24 mouse cellular contexts compared by ENCODE assay signal in genomic region chr14:76911271-76911670, GRCm38 (mm10).
DNase-seq lines count a peak whose midpoint lies in the region; ATAC-seq and TF ChIP-seq lines count a peak whose summit lies in the region.
"Had no signal": no experiment of that assay in that cellular context is flagged by ENCODE, and none has a peak within 500 bp of the region (broad histone marks: within the 10 kb centered on the region; RNA-seq: fewer than 3 reads in every experiment).

No protein-coding gene starts in this region.

- H3K9ac ChIP-seq in heart, embryonic 13.5 days, result no peak overlapping the region
- H3K9ac ChIP-seq in kidney, embryonic 15.5 days, result no peak overlapping the region
- H3K9ac ChIP-seq in kidney, postnatal 0 days (ENCODE audit: low read depth, low read length), result no peak overlapping the region
- H3K9ac ChIP-seq: embryonic facial prominence, embryonic 13.5 days; embryonic facial prominence, embryonic 15.5 days; forebrain, embryonic 12.5 days had no signal

- H3K4me2 ChIP-seq in heart, embryonic 13.5 days, result no peak overlapping the region
- H3K4me2 ChIP-seq in kidney, embryonic 15.5 days, result no peak overlapping the region
- no peak overlapping the region for H3K4me2 ChIP-seq in kidney, postnatal 0 days (ENCODE audit: low read length)
- H3K4me2 ChIP-seq: embryonic facial prominence, embryonic 13.5 days; embryonic facial prominence, embryonic 15.5 days; forebrain, embryonic 12.5 days had no signal

- no peak for ATAC-seq in heart, embryonic 13.5 days (ENCODE audit: extremely low read depth, insufficient number of reproducible peaks, low FRiP score, low TSS enrichment)
- ATAC-seq in kidney, embryonic 15.5 days (replicated peaks; ENCODE audit: low FRiP score), result no peak
- ATAC-seq in kidney, postnatal 0 days (replicated peaks; ENCODE audit: low FRiP score, low read depth), result no peak
- ATAC-seq: forebrain, embryonic 14.5 days had no signal

- TF ChIP-seq CTCF in kidney, postnatal 0 days (IDR thresholded peaks at IDR 0.05; ENCODE audit: low read depth), result no peak

- no peak overlapping the region for H3K4me3 ChIP-seq in heart, embryonic 13.5 days
- no peak overlapping the region for H3K4me3 ChIP-seq in kidney, embryonic 15.5 days (replicated peaks)
- H3K4me3 ChIP-seq in kidney, postnatal 0 days (replicated peaks; ENCODE audit: low read depth, low read length), result no peak overlapping the region
- H3K4me3 ChIP-seq: embryonic facial prominence, embryonic 13.5 days; embryonic facial prominence, embryonic 15.5 days; erythroblast, embryonic 14.5 days; forebrain, embryonic 10.5 days; forebrain, embryonic 12.5 days had no signal

- 0 out of 2 replicates have a peak overlapping the region, but pooled peaks have one; percentile 12 for H3K27ac ChIP-seq in heart, embryonic 13.5 days (replicated peaks)
- H3K27ac ChIP-seq in kidney, embryonic 15.5 days, result 0 out of 2 replicates have a peak overlapping the region, but pooled peaks have one; percentile 33
- H3K27ac ChIP-seq in kidney, postnatal 0 days, result peak overlapping the region; percentile 13; the same call in 1 of the 2 replicates
- H3K27ac ChIP-seq: embryonic facial prominence, embryonic 13.5 days; embryonic facial prominence, embryonic 15.5 days; forebrain, embryonic 10.5 days; forebrain, embryonic 12.5 days had no signal

- intact Hi-C loops in heart, postnatal 10 days (cut with DNase I), result no loop called here
- intact Hi-C loops in heart, postnatal 25 days (cut with DNase I), result no loop called here

- no peaks in the 10 kb centered on the region for H3K9me3 ChIP-seq in heart, embryonic 13.5 days
- H3K9me3 ChIP-seq in kidney, embryonic 15.5 days (replicated peaks), result no peaks in the 10 kb centered on the region
- H3K9me3 ChIP-seq in kidney, postnatal 0 days (replicated peaks; ENCODE audit: low read length), result no peaks in the 10 kb centered on the region
- H3K9me3 ChIP-seq: embryonic facial prominence, embryonic 13.5 days; embryonic facial prominence, embryonic 15.5 days; forebrain, embryonic 10.5 days; forebrain, embryonic 12.5 days had no signal

- H3K27me3 ChIP-seq in heart, embryonic 13.5 days (replicated peaks), result no peaks in the 10 kb centered on the region
- H3K27me3 ChIP-seq in kidney, embryonic 15.5 days, result no peaks in the 10 kb centered on the region
- no peaks in the 10 kb centered on the region for H3K27me3 ChIP-seq in kidney, postnatal 0 days (ENCODE audit: insufficient read depth, low read length)
- H3K27me3 ChIP-seq: embryonic facial prominence, embryonic 13.5 days; embryonic facial prominence, embryonic 15.5 days; forebrain, embryonic 12.5 days had no signal

- peak; percentile 13 to 18 for DNase-seq in heart, adult 18-20 months
- no peak for DNase-seq in heart, postnatal 10 days
- no peak for DNase-seq in heart, postnatal 25 days (ENCODE audit: low spot score)
- DNase-seq in kidney, adult 9 months, result no peak
- no peak for DNase-seq in kidney, postnatal 0 days (ENCODE audit: low spot score)
- no peak for DNase-seq in kidney, postnatal 14 days
- DNase-seq: adrenal gland, adult 2 months; adrenal gland, postnatal 10 days; adrenal gland, postnatal 25 days; cerebellum, adult 11 months; cerebellum, adult 18-20 months; cerebellum, adult 8-10 months; cerebellum, adult 9-11 months; cerebellum, postnatal 14 days; cerebellum, postnatal 36 days; embryo, embryonic 11 days had no signal

- peaks cover 32% of the 10 kb centered on the region for H3K4me1 ChIP-seq in heart, embryonic 13.5 days
- peaks cover 41% of the 10 kb centered on the region for H3K4me1 ChIP-seq in kidney, embryonic 15.5 days
- H3K4me1 ChIP-seq in kidney, postnatal 0 days (replicated peaks; ENCODE audit: insufficient read depth, low read length), result peaks cover 10% of the 10 kb centered on the region
- H3K4me1 ChIP-seq: forebrain, embryonic 12.5 days had no signal

- 81% methylated on average over 5 of the region's 5 CpGs for WGBS in heart, embryonic 13.5 days
- 76% methylated on average over 5 of the region's 5 CpGs for WGBS in kidney, embryonic 15.5 days
- 82% methylated on average over 5 of the region's 5 CpGs for WGBS in kidney, postnatal 0 days

- H3K36me3 ChIP-seq in heart, embryonic 13.5 days, result no peaks in the 10 kb centered on the region
- no peaks in the 10 kb centered on the region for H3K36me3 ChIP-seq in kidney, embryonic 15.5 days
- no peaks in the 10 kb centered on the region for H3K36me3 ChIP-seq in kidney, postnatal 0 days (ENCODE audit: insufficient read depth, low read length)
- H3K36me3 ChIP-seq: embryonic facial prominence, embryonic 13.5 days; embryonic facial prominence, embryonic 15.5 days; forebrain, embryonic 10.5 days; forebrain, embryonic 12.5 days had no signal

Comparison
In these comparisons a context has a peak if more than half of its experiments do, and no peak if none do; other contexts are left out.
1. DNase-seq: peak in heart, adult 18-20 months (2 of 2); none in heart, postnatal 10 days (0 of 2), heart, postnatal 25 days (single experiment), kidney, adult 9 months (single experiment), kidney, postnatal 0 days (single experiment) and kidney, postnatal 14 days (single experiment).
2. Peak in every context shown above with its lines, with median percentiles within 50 percentile points of each other: H3K27ac ChIP-seq.